Mouse (Mus musculus) myocyte (in vitro differentiated cells): Measurements from ENCODE around the gene Pam16. TPM values are rescaled to one million over a fixed set of nuclear protein-coding genes. Genes with fewer than 3 reads are reported as not detected.

Source experiments
- H3K27me3 ChIP-seq: one replicate; pipeline ENCODE4 v1.6.1; 2011; ENCODE audit not compliant: control insufficient read depth, insufficient read depth, insufficient read length
- H3K36me3 ChIP-seq: one replicate; pipeline ENCODE4 v1.6.1; 2011; ENCODE audit not compliant: control insufficient read depth, insufficient read depth
- H3K4me2 ChIP-seq: one replicate; pipeline ENCODE4 v1.6.1; 2011; ENCODE audit warnings: low read depth, control low read depth
- H3K4me3 ChIP-seq: one replicate; pipeline ENCODE4 v1.5.1; 2011; ENCODE audit warnings: mild to moderate bottlenecking, control low read depth, moderate library complexity
- H3K79me2 ChIP-seq: one replicate; pipeline ENCODE4 v1.6.1; 2011; ENCODE audit not compliant: control insufficient read depth, insufficient read depth
- H3ac ChIP-seq: one replicate; pipeline ENCODE4 v1.6.1; 2011; ENCODE audit not compliant: control insufficient read depth, insufficient read length
- CEBPB ChIP-seq: IDR thresholded peaks from 2 replicates; pipeline ENCODE4 v1.6.1; 2011; ENCODE audit warnings: mild to moderate bottlenecking, moderate library complexity; ENCODE audit not compliant: poor library complexity, insufficient read depth, severe bottlenecking
- E2F4 ChIP-seq: IDR thresholded peaks from one replicate; pipeline ENCODE4 v1.6.1; 2011; ENCODE audit warnings: mild to moderate bottlenecking, control low read depth, moderate library complexity; ENCODE audit not compliant: insufficient read depth
- MAX ChIP-seq: IDR thresholded peaks from one replicate; pipeline ENCODE4 v1.6.1; 2011; ENCODE audit warnings: low read depth, mild to moderate bottlenecking, control low read depth
- MYOD1 ChIP-seq, 3 experiments: IDR thresholded peaks; one replicate each; pipeline ENCODE4 v1.6.1; 2011; ENCODE audit warnings: control low read depth in 2 of 3, low read depth in 2 of 3, mild to moderate bottlenecking in 2 of 3, moderate library complexity in 1 of 3; ENCODE audit not compliant: insufficient read length in 2 of 3, control insufficient read depth in 1 of 3
- MYOG ChIP-seq, 3 experiments: IDR thresholded peaks; one replicate each; pipeline ENCODE4 v1.6.1; 2011; ENCODE audit warnings: control low read depth in 2 of 3, low read depth in 2 of 3, mild to moderate bottlenecking in 2 of 3; ENCODE audit not compliant: insufficient read length in 2 of 3, control insufficient read depth in 1 of 3, insufficient read depth in 1 of 3
- POLR2A ChIP-seq: IDR thresholded peaks from one replicate; pipeline ENCODE4 v1.6.1; 2011; ENCODE audit warnings: low read depth, mild to moderate bottlenecking, control low read depth, moderate library complexity; ENCODE audit not compliant: insufficient read length
- POLR2AphosphoS2 ChIP-seq: IDR thresholded peaks from one replicate; pipeline ENCODE4 v1.6.1; 2011; ENCODE audit warnings: low read depth, control low read depth; ENCODE audit not compliant: insufficient read length
- REST ChIP-seq: IDR thresholded peaks from one replicate; pipeline ENCODE4 v1.6.1; 2011; ENCODE audit warnings: mild to moderate bottlenecking, control low read depth, moderate library complexity; ENCODE audit not compliant: insufficient read depth, insufficient read length
- SRF ChIP-seq: IDR thresholded peaks from one replicate; pipeline ENCODE4 v1.6.1; 2011; ENCODE audit warnings: low read depth; ENCODE audit not compliant: control insufficient read depth, insufficient read length
- TCF12 ChIP-seq: IDR thresholded peaks from one replicate; pipeline ENCODE4 v1.6.1; 2011; ENCODE audit warnings: mild to moderate bottlenecking, control low read depth; ENCODE audit not compliant: poor library complexity, insufficient read depth, severe bottlenecking
- TCF3 ChIP-seq: IDR thresholded peaks from one replicate; pipeline ENCODE4 v1.6.1; 2011; ENCODE audit warnings: low read depth, control low read depth; ENCODE audit not compliant: insufficient read length
- USF1 ChIP-seq: IDR thresholded peaks from one replicate; pipeline ENCODE4 v1.6.1; 2011; ENCODE audit warnings: low read depth, mild to moderate bottlenecking, control low read depth, moderate library complexity
- polyA plus RNA-seq: library from polyadenylated mRNA; unstranded; fragments of >200 nt; fragmentation: generic; extraction: Trizol; gene quantifications from one replicate; pipeline ENCODE4 v1.2.1, GENCODE M21; 2012; ENCODE audit warnings: missing spikeins

Gene Pam16
- polyA plus RNA-seq: 98.6 TPM

- Histone ChIP-seq H3K4me2 (peak within 1 kb of the TSS; percentile 95), H3K36me3 (peaks cover 3% of the 10 kb centered on the region), H3K79me2 (peaks cover 37% of the 10 kb centered on the region), H3K27me3 (no peaks in the 10 kb centered on the region), H3K4me3 (peak within 1 kb of the TSS; percentile 64), H3ac (peak within 1 kb of the TSS; percentile 73)
- TF ChIP-seq REST (no peak), POLR2AphosphoS2 (peak; percentile 98), MYOD1 (IDR thresholded peaks at IDR 0.05; ENCODE audit: control insufficient read depth in 1 of 3, insufficient read length in 2 of 3, low read depth in 2 of 3) (no peak), TCF12 (no peak), POLR2A (peak; percentile 79), TCF3 (no peak)
These were observed at the start of gene Pam16 for GRCm38 (mm10) chr16:4624481-4625110. Gene Pam16, minus strand, starts transcription at chr16:4624988.

GRCm38 (mm10) chr16:4674091-4674490 lies 49.3 kb upstream of the Pam16 start:
- TF ChIP-seq E2F4 (no peak), CEBPB (no peak), MYOG (IDR thresholded peaks at IDR 0.05; ENCODE audit: control insufficient read depth in 1 of 3, insufficient read depth in 1 of 3, insufficient read length in 2 of 3, low read depth in 2 of 3) (no peak), TCF12 (no peak), MYOD1 (IDR thresholded peaks at IDR 0.05; ENCODE audit: control insufficient read depth in 1 of 3, insufficient read length in 2 of 3, low read depth in 2 of 3) (no peak), SRF (no peak), USF1 (no peak), TCF3 (no peak), POLR2AphosphoS2 (no peak), REST (no peak), MAX (no peak), POLR2A (no peak)
- no peak overlapping the region for H3K4me3 ChIP-seq
- no peaks in the 10 kb centered on the region for H3K27me3 ChIP-seq
- H3K36me3 ChIP-seq: peaks cover 43% of the 10 kb centered on the region
- H3ac ChIP-seq: no peak overlapping the region
- no peaks in the 10 kb centered on the region for H3K79me2 ChIP-seq
- H3K4me2 ChIP-seq: no peak overlapping the region

GRCm38 (mm10) chr16:4670317-4670716 lies 45.5 kb upstream of the Pam16 start:
- TF ChIP-seq POLR2A: no peak
- TF ChIP-seq SRF: no peak
- TF ChIP-seq MYOD1 (IDR thresholded peaks at IDR 0.05; ENCODE audit: control insufficient read depth in 1 of 3, insufficient read length in 2 of 3, low read depth in 2 of 3): no peak
- TF ChIP-seq E2F4: no peak
- no peak for TF ChIP-seq MYOG (IDR thresholded peaks at IDR 0.05; ENCODE audit: control insufficient read depth in 1 of 3, insufficient read depth in 1 of 3, insufficient read length in 2 of 3, low read depth in 2 of 3)
- Histone ChIP-seq H3K36me3 (peaks cover 36% of the 10 kb centered on the region), H3K79me2 (no peaks in the 10 kb centered on the region), H3K4me3 (no peak overlapping the region), H3K4me2 (no peak overlapping the region), H3K27me3 (no peaks in the 10 kb centered on the region), H3ac (no peak overlapping the region)

GRCm38 (mm10) chr16:4667190-4667808 lies 42.5 kb upstream of the Pam16 start:
- Histone ChIP-seq H3K4me3 (no peak overlapping the region), H3K79me2 (no peaks in the 10 kb centered on the region), H3K36me3 (peaks cover 21% of the 10 kb centered on the region), H3ac (no peak overlapping the region), H3K4me2 (no peak overlapping the region), H3K27me3 (no peaks in the 10 kb centered on the region)
- TF ChIP-seq POLR2A (no peak), MAX (no peak), SRF (no peak), MYOG (IDR thresholded peaks at IDR 0.05; ENCODE audit: control insufficient read depth in 1 of 3, insufficient read depth in 1 of 3, insufficient read length in 2 of 3, low read depth in 2 of 3) (no peak), REST (no peak), CEBPB (no peak), TCF12 (no peak), TCF3 (no peak), POLR2AphosphoS2 (no peak), USF1 (no peak), MYOD1 (IDR thresholded peaks at IDR 0.05; ENCODE audit: control insufficient read depth in 1 of 3, insufficient read length in 2 of 3, low read depth in 2 of 3) (no peak), E2F4 (no peak)

DNA sequence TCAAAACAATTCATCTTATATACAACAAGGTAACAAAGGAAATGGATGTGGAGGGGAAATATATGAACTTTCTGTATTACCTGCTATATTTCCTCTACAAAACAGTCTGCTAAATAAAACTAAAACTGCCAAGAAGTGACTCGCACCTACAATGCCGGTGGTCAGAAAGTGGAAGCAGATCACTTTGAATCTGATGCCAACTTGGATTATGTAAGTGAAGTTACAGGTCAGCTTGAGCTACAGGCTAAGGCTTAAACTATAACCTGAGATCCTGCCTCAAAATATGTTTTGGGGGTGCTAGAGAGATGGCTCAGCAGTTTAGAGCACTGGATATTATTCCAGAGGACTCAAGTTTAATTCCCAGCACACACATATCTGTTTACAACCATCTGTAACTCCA lies 40.9 kb upstream of the Pam16 start:
- no peaks in the 10 kb centered on the region for H3K27me3 ChIP-seq
- H3K4me3 ChIP-seq: no peak overlapping the region
- H3K4me2 ChIP-seq: no peak overlapping the region
- H3K79me2 ChIP-seq: no peaks in the 10 kb centered on the region
- no peak overlapping the region for H3ac ChIP-seq
- H3K36me3 ChIP-seq: peaks cover 19% of the 10 kb centered on the region
- TF ChIP-seq POLR2A: no peak
- no peak for TF ChIP-seq SRF
- no peak for TF ChIP-seq TCF3
- no peak for TF ChIP-seq REST
- no peak for TF ChIP-seq CEBPB
- TF ChIP-seq USF1: no peak
- TF ChIP-seq MAX: no peak
- no peak for TF ChIP-seq MYOG (IDR thresholded peaks at IDR 0.05; ENCODE audit: control insufficient read depth in 1 of 3, insufficient read depth in 1 of 3, insufficient read length in 2 of 3, low read depth in 2 of 3)
- TF ChIP-seq POLR2AphosphoS2: no peak
- TF ChIP-seq TCF12: no peak
- TF ChIP-seq E2F4: no peak
- TF ChIP-seq MYOD1 (IDR thresholded peaks at IDR 0.05; ENCODE audit: control insufficient read depth in 1 of 3, insufficient read length in 2 of 3, low read depth in 2 of 3): no peak
